Mouse (Mus musculus) myocyte (in vitro differentiated cells): ENCODE data around the gene Pank2.
"Not testable (repeated sequence)": the region's sequence is repeated elsewhere in the genome, so short reads cannot be mapped to it uniquely, and the experiment has no call there.

ENCODE experiments used
- CEBPB ChIP-seq: IDR thresholded peaks from 2 replicates; pipeline ENCODE4 v1.6.1; 2011; ENCODE audit warnings: mild to moderate bottlenecking, moderate library complexity; ENCODE audit not compliant: poor library complexity, insufficient read depth, severe bottlenecking
- MAX ChIP-seq: IDR thresholded peaks from one replicate; pipeline ENCODE4 v1.6.1; 2011; ENCODE audit warnings: low read depth, mild to moderate bottlenecking, control low read depth
- MYOD1 ChIP-seq, 3 experiments: IDR thresholded peaks; one replicate each; pipeline ENCODE4 v1.6.1; 2011; ENCODE audit warnings: control low read depth in 2 of 3, low read depth in 2 of 3, mild to moderate bottlenecking in 2 of 3, moderate library complexity in 1 of 3; ENCODE audit not compliant: insufficient read length in 2 of 3, control insufficient read depth in 1 of 3
- POLR2A ChIP-seq: IDR thresholded peaks from one replicate; pipeline ENCODE4 v1.6.1; 2011; ENCODE audit warnings: low read depth, mild to moderate bottlenecking, control low read depth, moderate library complexity; ENCODE audit not compliant: insufficient read length
- POLR2AphosphoS2 ChIP-seq: IDR thresholded peaks from one replicate; pipeline ENCODE4 v1.6.1; 2011; ENCODE audit warnings: low read depth, control low read depth; ENCODE audit not compliant: insufficient read length

- not testable (repeated sequence) for TF ChIP-seq POLR2A; MAX; POLR2AphosphoS2; MYOD1 (IDR thresholded peaks at IDR 0.05; ENCODE audit: control insufficient read depth in 1 of 3, insufficient read length in 2 of 3, low read depth in 2 of 3)
- peak; percentile 73 for TF ChIP-seq CEBPB
Observed at GRCm38 (mm10) chr2:131321192-131321591, 58.9 kb downstream of the Pank2 start.
